Mouse (Mus musculus) left cerebral cortex, postnatal 4 days (tissue): ENCODE results near the gene Gm12800. TPM values are rescaled to one million over a fixed set of nuclear protein-coding genes. Genes with fewer than 3 reads are reported as not detected.
"Not testable (repeated sequence)": the region's sequence is repeated elsewhere in the genome, so short reads cannot be mapped to it uniquely, and the experiment has no call there.

ENCODE experiments used
- DNase-seq: peaks from one replicate; pipeline ENCODE4 v3.0.0-alpha.2; 2022
- intact Hi-C: fragments of 180-260 bp; cut with DNase I; formaldehyde crosslinking; loops from one replicate; pipeline ENCODE4 v1.15.1; 2025
- total RNA-seq, 2 experiments: library from RNA; stranded (reverse); gene quantifications; 2 replicates each; pipeline ENCODE4 v1.2.3; 2021

Gm12800 gene
- total RNA-seq = not detected

- intact Hi-C loops, DNase-seq: not testable (repeated sequence)
Measured at GRCm38 (mm10) chr4:101908821-101909220, at the start of gene Gm12800. Gm12800 (plus strand) TSS chr4:101909121.

GRCm38 (mm10) chr4:101860873-101861272 lies 48.0 kb upstream of the Gm12800 start:
- no peak for DNase-seq
- intact Hi-C loops = no loop called here

GRCm38 (mm10) chr4:101862289-101862688 lies 46.6 kb upstream of the Gm12800 start:
- intact Hi-C loops = no loop called here
- DNase-seq = no peak

GRCm38 (mm10) chr4:101872031-101872430 lies 36.9 kb upstream of the Gm12800 start:
- DNase-seq, intact Hi-C loops: not testable (repeated sequence)

- intact Hi-C loops = not testable (repeated sequence)
Measured at GRCm38 (mm10) chr4:101875687-101876086, 33.2 kb upstream of the Gm12800 start.

GRCm38 (mm10) chr4:101883641-101884040 lies 25.3 kb upstream of the Gm12800 start:
- intact Hi-C loops = no loop called here
- no peak for DNase-seq

More at GRCm38 (mm10) chr4:101875687-101876086, 33.2 kb upstream of the Gm12800 start:
- DNase-seq = not testable (repeated sequence)

- intact Hi-C loops = no loop called here
Measured at GRCm38 (mm10) chr4:101889377-101889776, 19.5 kb upstream of the Gm12800 start.

GRCm38 (mm10) chr4:101893656-101894420 lies 15.1 kb upstream of the Gm12800 start, which contains the start of gene C130073F10Rik:
C130073F10Rik (minus strand) TSS chr4:101893789.
- DNase-seq = no peak
- intact Hi-C loops = no loop called here

More at GRCm38 (mm10) chr4:101889377-101889776, 19.5 kb upstream of the Gm12800 start:
- DNase-seq = no peak

GRCm38 (mm10) chr4:101940107-101940506 lies 31.2 kb downstream of the Gm12800 start, which contains the start of gene Gm12794:
Gm12794 (plus strand) TSS chr4:101940407.
- DNase-seq, intact Hi-C loops: not testable (repeated sequence)

Other genes with a start within 250 kb of the Gm12800 start
- 1 to 10 TPM; 5.7 to 6.3 TPM for gene Lepr, start 191.7 kb upstream of the Gm12800 start, total RNA-seq
- gene B020004J07Rik, start 65.1 kb upstream of the Gm12800 start, total RNA-seq = not detected
- gene C130073F10Rik, start 15.3 kb upstream of the Gm12800 start, total RNA-seq = not detected
- not detected for gene Gm12794, start 31.3 kb downstream of the Gm12800 start, total RNA-seq
- gene Gm12790, start 71.9 kb downstream of the Gm12800 start, total RNA-seq = not detected
- not detected for gene Gm12789, start 77.5 kb downstream of the Gm12800 start, total RNA-seq
- gene Pde4b, start 178.4 kb downstream of the Gm12800 start, total RNA-seq = 10 to 100 TPM; 55.3 to 61.4 TPM